Mouse (Mus musculus) lung, postnatal 10 days (tissue): Measurements from ENCODE around the gene Rspo3.

Experiments used
- DNase-seq: peaks from one replicate; pipeline ENCODE4 v3.0.0; 2021

Rspo3 gene

GRCm38 (mm10) chr10:29535546-29536260 lies at the start of gene Rspo3:
TSS of gene Rspo3 (minus strand) at chr10:29535867.
- DNase-seq, result peak; percentile 42

DNA sequence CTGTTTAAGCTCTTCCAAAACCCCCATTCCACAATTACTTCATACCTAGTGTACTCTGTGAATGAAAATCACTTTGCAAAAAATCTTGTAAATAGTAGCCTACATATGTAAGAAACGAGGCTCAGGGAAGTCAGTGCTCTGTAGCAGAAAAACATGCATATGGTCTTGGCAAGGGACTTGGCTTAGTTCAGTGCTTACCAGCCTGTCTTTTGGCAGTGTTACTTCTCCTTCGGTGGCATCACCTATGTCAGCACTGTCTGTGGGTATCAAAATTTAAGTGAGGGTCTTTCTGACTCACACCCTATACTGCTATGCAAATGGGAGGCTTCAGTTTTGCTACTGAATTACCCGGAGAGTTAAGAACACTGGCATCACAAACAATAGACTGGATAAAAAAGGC lies 46.3 kb upstream of the Rspo3 start:
- DNase-seq, result no peak

- no peak for DNase-seq
Observed at GRCm38 (mm10) chr10:29581476-29581875, 45.8 kb upstream of the Rspo3 start.

GRCm38 (mm10) chr10:29555983-29556382 lies 20.3 kb upstream of the Rspo3 start:
- no peak for DNase-seq

DNA sequence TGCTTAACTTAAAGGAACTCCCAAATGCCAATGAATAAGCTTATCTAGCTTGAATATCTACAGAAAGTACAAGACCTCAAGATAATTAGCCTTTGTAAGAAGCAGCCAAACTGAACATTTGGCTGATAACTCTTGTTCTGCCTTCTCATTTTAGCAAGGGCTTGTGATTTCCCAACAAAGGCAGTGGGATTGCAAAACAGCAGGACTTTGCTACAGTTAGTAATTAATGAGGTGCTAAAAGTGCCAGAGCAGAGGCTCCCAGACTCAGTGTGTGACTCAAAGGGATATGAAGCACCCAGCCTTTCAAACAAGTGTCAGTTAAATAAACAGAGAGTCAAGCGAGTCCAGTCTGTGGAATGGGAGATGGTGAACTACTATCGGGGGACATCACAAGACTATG lies 18.7 kb upstream of the Rspo3 start:
- peak; percentile 50 for DNase-seq

- no peak for DNase-seq
Observed at GRCm38 (mm10) chr10:29542982-29543381, 7.3 kb upstream of the Rspo3 start.

DNA sequence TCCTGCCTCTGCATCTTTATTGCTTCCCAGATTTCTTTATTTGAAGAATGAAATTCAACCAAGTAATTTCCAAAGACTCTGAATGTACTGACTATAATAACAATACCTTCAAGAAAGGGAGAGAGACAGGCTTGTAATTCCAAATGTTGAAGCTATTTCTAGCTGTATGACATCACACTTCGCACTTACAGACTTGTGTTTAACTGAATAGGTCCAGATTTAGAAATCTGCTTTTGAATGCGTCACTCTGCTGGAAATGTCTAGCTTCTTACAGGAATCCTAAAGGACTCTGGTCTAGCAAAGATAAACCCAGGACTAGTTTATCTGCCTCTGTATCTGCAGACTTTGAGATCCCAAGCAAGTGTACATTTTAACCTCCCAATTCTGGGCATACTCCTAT lies 3.8 kb upstream of the Rspo3 start:
- DNase-seq, result no peak

DNA sequence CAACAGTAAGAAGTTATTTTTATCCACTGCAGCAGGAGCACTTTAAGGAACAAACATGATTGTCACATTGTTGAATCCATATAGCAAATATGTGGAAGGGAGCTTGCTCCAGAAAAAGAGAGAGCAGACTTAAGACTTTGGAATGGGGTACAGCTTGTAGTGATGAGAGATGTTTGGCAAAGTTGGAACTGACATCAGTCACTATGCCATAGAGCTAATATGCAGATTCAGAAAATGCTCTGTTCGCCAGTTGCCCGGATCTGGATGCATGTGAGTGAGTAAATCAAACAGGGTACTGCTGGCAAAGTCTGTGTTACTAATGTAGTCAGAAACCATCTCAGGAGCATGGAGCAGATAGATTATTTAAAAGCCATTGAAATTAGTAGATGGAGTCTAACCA lies 3.1 kb upstream of the Rspo3 start:
- no peak for DNase-seq

DNA sequence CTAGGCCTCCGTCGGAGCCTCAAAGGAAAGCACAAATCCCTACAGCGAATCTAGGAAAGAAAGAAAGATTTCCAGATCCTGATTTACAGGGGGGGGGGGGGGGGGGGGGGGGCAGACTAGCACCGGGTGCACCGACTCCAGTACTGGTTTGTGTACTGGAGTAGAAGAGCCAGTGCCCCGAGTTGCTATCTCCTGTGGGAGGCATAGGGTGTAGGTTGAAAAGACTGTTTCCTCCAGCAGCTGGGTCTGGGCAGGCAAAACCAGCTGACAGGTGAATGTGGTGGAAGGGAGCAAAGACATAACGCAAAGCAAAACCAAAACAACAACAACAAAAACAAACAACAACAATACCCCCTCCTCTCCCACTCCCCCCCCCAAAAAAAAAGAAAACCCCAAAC lies 838 bp downstream of the Rspo3 start:
- no peak for DNase-seq

DNA sequence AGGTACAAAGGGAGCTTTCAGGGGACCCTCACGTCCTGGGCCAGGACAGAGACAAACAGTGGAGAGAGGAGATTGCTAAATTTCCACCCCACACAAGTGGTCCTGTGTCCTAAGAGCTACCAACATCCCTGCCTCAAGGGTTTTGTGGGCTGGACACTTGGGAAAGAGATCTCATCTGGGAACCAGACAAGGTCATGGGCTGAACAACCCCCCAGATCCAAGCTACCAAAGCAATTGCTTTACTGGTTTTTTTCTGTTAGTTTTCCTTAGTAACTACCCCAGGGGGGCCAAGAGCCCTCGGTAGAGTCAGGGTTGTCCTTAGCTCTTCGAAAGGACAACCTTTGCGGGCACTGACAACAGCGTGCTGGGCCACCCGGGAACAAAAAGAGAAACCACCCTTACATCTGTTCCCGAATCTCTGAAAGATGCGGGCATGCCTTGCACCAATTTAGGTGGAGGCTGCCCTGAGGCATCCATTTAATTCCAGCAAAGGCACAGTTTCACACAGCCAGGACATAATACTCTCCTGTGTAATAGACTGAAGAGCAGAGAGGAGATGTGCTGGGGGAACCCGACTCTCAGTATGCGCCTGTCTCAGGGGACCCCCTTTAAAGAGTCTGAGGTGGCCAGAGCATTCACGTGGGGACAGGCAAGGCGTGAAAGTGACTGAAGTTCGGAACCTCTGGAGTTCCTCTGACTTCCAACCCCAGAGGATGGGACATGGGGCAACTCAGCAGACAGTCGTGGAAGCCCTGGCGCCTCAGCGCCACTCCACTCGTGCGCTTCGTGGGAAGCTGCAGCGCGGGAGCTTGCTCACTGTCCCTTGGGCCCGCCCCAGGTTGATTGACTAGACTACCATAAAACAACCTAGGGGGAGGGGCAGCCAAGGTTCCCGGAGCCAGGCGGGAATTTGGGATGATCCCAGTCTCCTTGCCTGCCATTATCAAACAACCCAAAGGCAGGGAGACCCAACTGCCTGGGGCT lies 1.5 kb downstream of the Rspo3 start:
- peak; percentile 5 for DNase-seq

DNA sequence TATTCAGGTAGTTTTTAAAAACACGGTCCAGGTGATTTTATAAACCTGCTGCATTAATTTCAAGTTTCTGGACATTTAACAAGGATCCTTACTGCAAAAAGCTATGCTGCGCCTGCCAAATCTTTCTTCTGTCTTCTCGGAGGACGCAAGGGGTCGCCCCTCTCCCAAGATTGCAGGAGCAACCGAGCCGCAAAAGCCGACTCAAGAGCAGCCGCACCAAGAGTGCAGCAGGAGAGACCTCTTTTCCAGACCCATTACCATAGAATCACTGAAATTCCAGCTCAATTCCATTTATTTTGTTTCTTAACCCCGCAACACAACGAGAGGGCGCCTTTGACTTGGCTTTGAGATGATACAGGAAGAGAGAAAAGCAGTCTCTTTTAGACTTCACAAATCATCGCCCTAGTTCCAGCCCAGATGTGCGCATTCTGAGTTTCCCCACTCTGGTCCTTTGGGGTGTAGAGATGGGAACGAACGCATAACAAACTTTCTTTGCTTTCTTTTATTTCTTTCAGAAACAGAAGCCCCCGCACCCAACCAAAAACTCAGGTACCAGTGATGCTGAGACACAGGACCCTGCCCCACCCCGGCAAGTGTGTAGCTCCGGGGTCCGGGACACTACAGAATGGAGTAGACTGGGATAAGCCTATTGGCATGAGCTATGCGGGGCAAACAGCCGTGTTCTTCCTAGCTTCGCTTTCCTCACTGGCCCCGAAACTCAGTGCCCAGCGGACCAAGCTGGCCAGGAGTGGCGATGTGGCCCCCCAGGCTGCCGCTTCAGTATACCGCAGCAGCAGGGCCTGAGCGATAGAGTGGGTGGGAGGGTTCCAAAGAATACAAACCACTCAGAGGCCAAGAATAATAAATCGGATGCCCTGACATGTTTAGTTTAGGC lies 2.6 kb downstream of the Rspo3 start:
- DNase-seq, result peak; percentile 83

DNA sequence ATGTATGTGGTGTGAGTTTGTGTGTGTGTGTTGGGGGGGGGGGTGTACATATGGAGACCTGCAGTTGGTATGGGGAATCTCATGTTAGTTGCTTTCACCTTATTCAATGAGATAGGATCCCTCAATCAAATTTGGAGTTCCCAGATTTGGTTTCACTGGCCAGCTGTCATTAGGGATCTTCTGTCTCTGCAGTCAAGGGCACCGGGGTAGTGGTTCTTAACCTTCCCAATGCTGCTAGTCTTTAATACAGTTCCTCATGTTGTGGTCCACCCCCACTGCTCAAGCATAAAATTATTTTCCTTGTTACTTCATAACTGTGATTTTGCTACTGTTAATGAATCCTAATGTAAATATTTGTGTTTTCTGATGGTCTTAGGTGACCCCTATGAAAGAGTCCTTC lies 22.1 kb downstream of the Rspo3 start:
- DNase-seq, result no peak

- peak; percentile 26 for DNase-seq
Observed at GRCm38 (mm10) chr10:29508167-29508566, 27.5 kb downstream of the Rspo3 start.

DNA sequence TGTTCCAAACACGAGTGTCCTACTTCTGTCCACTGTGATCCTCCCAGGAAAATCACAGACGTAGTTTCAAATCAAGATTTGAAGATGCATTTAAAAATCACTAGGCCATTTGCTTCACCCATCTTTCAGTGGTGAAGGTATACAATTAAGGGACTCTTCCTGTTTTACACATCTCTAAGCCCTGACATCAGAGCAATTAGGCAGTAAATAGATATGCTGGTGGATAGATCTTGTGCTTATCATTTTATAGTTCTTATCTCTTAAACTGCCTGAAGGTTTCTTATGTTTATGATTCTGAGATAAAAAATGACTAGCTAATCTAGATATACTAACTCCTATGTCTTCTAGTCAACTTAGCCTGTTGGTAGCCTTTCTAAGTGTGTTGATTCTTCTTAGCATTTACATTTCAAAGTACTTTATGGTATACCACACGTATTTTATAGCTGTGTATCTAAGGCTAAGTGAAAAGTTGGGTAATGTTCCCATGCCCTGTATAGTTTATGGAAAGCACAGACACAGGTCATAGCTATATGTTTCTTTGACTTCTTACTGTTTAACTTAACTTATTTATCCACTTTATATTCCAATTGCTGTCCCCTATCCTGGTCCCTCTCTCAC lies 38.4 kb downstream of the Rspo3 start:
- no peak for DNase-seq

- DNase-seq, result no peak
Observed at GRCm38 (mm10) chr10:29493996-29494395, 41.7 kb downstream of the Rspo3 start.

- no peak for DNase-seq
Observed at GRCm38 (mm10) chr10:29480945-29481344, 54.7 kb downstream of the Rspo3 start.

DNA sequence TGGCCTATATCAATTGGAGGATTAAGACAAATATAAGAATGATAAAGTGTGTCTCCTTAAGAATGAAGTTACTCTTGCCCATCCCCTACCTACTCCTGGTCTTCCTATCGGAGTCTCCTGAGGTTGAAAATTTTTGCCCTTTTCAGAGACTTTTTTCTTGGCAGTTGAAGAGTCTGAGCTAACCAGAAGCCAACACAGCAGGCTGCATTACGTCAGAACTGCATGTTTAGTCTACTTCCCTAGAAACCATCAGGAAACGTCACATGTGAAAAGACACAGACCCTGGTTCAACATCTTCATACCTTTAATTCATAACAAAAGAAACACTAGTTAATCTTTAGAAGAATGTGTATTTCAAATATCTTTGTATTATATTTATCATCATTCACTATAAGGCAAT lies 56.3 kb downstream of the Rspo3 start:
- no peak for DNase-seq

DNA sequence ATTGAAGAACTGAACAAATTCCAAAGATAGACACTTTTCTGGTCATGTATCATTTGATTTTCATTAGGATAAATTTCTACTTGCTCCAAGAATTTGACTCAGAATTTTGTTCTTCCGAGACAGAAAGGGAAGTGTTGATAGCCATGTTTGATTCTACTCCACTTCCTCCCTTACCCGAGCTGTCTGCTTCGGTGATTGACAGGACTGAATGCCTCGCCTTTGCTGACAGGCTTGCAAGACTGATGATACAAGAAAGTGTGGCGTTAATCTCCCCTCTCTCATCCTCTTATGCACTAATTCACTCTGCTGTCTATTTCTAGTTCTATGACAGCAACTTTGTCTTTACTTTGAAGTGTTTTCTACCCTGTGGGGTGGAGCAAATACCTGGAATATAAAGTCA lies 65.2 kb downstream of the Rspo3 start:
- no peak for DNase-seq

- no peak for DNase-seq
Observed at GRCm38 (mm10) chr10:29460100-29460499, 75.6 kb downstream of the Rspo3 start.

DNA sequence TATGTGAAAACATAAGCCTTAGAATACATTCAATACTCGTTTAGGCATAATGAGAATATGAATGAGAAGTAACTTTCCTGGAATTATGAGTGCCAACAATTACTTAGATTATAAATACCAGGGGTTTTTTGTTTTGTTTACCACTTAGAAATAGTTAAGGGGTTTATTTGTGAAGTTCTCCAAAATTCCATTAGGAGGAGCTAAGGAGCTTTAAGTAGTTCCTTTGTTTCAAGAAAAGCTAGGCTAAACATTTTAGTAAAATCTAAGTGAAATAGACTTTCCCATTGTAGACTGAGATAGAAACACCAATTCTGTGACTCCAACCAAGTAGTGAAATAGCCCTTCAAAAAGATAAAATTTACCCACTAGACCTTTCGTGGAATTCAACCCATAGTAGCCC lies 76.0 kb downstream of the Rspo3 start:
- no peak for DNase-seq

DNA sequence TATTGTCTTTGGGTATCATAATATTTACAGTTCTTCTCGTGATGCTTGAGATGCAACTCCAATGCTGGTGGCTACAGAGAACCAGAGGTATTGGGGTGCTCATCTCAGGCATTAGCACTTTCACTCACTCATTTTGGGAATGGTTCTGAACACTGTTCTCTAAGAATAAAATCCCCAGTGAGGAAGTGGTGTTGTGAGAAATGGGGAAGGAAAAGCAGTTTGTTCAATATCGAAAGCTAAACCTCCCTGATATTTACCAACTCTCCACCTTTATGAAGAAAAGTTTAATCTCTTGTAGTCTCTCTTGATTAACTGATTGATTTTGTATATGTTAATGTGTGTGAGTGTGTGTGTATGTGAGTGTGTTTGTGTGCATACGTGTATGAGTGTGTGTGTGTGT lies 90.6 kb downstream of the Rspo3 start:
- DNase-seq, result no peak

- DNase-seq, result peak; percentile 6
Observed at GRCm38 (mm10) chr10:29441297-29441696, 94.4 kb downstream of the Rspo3 start.
